Mouse (Mus musculus) cerebellum, postnatal 4 days (tissue): Measurements from ENCODE around the gene Lef1.

Source experiments
- DNase-seq, 2 experiments: peaks; one replicate each; pipeline ENCODE4 v3.0.0; 2022; ENCODE audit warnings: low spot score in 2 of 2, mixed read lengths in 1 of 2

The Lef1 gene

DNA sequence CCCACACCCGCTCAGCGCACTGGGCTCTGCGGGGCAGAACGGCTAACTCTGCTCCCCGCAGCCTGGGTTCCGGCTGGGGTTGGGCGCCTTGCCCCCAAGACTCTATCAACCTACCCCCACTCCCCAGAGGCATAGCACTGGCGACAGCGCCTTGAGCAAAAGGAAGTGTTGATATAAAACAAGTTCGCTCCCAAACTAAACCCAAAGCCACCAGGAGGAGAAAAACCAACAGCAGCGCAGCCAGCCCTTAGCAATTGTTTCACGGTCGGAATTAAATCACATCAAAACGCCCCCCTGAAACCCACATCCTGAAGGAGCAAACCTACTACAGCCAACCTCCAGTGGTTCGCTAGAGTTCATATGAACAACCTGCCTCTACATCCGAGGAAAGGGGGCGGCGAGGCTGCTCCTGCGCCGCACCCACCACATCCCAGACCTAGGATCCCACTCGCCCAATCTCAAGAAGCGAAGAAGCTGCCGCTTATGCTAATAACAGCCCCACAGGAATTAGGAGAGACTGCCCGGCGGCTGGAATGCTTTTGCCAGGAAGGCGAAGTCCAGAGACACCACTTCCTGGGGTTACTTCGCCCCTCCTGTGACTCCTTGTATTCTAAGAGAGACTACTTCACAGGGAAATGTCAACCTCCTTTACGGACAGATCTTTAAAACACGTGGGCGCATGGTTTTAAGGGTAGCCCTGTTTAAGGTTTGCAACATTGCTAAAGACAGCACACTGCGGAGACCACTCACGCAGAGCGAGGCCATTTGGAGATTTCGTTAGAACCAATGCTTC is 2.8 kb upstream of the Lef1 start:
- no peak for DNase-seq

DNA sequence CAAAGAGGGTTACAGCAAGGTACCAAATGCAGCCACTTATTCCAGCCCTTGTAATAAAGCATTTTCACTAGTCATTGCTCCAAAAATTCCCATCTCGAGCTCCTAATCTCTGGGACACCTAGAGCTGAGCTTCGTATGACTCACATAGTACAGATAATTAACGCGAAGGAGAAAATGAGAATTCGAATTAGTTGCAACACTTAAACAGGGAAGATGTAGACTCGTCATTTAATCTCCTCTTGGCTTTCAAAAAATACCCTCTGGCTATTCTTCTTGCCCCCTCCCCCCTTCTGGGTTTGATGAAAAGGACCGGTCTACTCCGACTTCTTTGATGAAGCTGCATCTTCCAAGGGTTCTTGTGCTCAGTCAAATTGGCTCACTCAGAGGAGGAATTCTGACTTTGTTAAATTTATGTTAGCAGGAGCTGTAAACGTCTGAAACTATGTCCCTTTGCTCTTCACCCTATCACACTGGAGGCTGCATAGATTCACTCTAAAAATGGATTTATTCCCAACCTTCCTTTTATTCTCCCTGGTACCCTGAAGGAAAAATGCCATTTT is 2.1 kb upstream of the Lef1 start:
- no peak for DNase-seq

DNA sequence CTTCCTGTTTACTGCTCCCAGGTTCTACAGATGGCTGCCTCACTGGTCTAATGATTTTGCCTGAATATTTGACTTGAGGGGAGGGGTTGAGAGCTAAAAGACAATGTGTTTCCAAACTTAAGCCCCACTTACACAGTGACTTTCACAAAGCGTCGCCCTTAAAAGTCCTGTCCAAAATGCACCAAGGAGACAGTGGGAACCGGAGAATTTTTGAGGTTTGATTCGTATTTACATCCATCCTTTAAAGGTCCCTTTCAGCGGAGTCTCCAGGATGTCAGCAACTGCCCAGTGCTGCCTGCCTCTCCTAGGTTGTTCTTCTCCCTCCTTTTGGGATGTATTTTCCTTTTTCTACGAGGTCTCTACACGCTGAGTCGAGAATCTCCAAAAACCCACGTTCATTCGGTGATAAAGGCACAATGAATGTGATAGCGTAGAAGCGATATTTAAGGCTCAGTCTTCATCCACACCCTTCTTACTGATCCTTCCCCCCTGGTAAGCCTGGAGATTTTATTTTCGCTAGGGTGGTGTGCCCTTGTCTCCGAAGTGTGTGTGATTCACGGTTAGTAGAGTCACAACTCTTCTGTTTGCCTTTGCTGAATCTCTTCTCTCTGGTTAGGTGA is 1.1 kb upstream of the Lef1 start:
- no peak for DNase-seq

DNA sequence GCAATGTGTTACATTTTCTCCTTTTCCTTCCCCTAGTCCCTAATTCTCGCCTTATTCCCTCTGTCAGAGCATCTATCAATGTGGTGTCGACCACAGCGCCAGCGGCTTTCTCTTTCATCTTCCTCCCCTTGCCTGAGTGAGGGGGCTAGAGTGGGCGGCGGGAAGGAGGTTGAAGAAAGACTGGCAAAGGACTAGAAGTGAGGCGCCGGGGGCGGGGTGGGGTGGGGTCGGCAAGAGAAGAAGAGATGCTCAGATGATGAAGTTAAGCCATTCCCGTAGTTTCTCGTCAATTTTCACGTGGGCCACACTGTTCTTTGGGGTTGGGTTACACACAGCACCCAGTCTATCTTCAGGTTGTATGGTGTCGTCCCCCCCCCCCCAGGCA is 593 bp upstream of the Lef1 start:
- DNase-seq: no peak

- peak in 1 of 2 experiments; percentile 31 for DNase-seq
These were observed 1.0 kb downstream of the Lef1 start for GRCm38 (mm10) chr3:131111151-131111850.

- DNase-seq: peak in 1 of 2 experiments; percentile 13
These were observed 1.7 kb downstream of the Lef1 start for GRCm38 (mm10) chr3:131111851-131112572.

DNA sequence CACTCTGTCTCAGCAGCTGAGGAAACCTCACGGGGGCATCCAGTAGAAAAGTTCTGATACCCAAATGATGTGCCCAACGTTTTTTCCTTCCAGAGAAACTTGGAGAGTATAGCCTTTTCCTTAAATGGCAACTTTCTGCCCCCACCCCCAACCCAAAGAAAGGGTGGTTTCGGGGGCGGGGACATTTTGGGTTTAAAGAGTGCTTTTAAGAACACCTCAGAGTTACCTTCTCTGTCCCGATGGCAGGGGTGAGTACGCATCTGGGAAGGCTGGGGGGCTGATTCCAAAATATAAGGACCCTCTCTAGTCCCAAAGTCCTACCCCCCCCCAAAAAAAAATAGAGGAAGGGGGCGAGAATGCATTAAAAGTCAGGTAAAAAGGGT is 2.3 kb downstream of the Lef1 start:
- DNase-seq: no peak

- DNase-seq: no peak
These were observed 2.8 kb downstream of the Lef1 start for GRCm38 (mm10) chr3:131113029-131113428.

DNA sequence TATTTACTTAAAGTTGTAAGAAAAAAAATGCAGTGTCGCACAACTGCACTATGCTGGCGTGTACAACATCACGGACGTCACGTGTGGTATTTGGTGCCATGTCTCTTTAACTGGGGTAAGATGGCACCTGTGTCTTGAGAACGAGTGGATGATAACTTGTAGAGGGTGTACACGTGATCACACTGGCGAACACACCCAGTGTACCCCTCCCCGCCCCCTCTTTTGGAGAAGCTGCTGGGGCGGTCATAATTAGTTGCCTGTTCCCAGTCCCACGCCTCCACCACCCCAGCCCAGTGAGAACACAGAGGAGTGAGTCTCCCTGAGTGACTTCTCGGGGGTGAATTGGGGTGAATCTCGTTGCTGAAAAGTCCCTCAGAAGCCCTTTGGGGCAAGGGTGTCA is 5.8 kb downstream of the Lef1 start:
- DNase-seq: no peak

GRCm38 (mm10) chr3:131117352-131117751 is 7.1 kb downstream of the Lef1 start:
- DNase-seq: no peak

GRCm38 (mm10) chr3:131117883-131118282 is 7.6 kb downstream of the Lef1 start:
- DNase-seq: no peak

- no peak for DNase-seq
These were observed 9.2 kb downstream of the Lef1 start for GRCm38 (mm10) chr3:131119435-131119834.

DNA sequence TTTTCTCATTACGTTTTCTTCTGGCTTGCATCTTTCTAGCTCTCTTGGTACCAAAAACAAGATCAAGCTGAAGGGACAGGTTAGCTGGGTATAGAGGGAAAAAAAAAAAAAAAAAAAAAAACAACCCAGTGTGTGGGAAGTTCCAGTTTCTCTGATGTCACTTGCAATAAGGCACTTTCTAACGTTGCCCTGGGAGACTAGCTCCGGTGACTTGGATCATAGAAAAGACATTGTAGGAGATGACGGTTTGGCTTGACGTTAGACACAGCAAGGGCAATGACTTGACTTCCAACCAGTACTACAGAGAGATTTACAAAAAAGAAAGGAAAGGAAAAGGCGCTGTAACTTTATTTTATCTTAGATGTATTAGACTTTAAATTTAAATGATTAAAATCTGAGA is 13.2 kb downstream of the Lef1 start:
- DNase-seq: no peak

DNA sequence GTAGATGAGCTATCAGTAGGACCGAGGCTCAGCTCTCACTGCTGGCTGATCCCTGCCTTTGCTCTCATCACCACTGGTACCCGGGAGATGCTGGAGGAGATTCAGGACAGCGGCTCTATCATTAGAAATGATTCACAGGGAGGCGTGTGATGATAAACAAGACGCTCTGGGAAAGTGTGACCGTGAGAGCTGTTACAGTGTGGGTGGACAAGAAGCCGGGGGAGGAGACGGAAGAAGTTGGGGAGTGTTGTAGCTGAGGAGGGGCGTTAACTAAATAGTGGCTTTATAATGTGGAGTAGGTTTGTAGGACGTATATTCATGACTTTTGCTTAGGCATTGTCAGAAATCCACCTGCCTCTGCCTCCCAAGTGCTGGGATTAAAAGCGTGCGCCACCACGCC is 15.6 kb downstream of the Lef1 start:
- DNase-seq: no peak

DNA sequence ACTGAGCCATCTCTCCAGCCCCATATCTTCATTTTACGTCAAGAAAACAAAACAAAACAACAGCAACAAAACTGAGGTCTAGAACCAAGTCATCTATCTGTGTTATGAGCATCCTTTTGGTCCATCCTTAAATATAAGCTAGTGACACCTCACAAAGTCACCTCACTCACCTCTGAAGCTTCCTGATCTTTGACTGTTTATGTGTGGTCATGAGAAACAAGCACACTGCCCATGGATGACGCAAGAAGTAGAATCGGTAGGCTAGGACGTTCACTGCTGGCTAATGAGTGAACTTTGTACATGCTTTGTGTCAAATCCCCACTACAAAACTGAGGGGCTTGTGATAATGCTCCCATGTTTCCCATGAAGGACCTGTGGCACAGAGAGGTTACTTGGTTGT is 16.2 kb downstream of the Lef1 start:
- no peak for DNase-seq

DNA sequence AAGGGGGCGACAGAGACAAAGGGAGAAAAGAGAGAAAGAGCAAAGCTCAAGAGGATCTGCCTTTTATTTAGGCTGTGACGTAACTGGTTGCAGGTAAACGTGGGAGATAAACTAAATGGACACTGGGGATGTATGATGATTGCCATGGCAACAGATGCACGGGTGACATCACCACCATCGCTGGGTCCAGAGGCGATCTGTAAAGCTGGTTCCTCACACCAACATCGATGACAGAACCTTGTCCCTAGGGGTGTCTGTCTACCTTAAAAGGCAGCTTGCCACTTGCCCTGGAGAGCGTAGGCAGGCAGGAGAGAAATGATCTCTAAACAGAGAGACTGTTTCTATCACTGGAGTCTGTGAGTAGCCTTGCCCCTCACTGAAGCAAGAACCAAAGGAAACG is 23.7 kb downstream of the Lef1 start:
- DNase-seq: no peak

DNA sequence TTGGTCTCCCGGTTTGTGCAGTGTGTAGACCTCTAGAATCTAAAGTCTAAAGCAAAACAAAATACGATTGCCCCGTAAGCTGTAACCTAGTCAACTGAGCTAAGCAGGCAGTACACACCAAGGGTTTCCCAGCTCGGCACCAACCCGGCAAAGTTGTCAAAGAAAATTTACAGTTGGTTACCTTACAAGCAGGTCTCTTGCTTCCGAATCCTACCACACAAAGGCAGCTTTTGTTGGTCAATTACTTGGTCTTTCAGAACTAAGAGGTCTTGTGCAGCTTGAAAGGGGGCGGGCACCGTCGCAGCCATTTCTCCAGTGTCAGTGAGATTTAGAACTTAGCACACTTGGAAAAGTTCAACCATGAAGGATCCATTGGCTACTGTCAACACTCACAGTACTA is 25.2 kb downstream of the Lef1 start:
- DNase-seq: no peak

DNA sequence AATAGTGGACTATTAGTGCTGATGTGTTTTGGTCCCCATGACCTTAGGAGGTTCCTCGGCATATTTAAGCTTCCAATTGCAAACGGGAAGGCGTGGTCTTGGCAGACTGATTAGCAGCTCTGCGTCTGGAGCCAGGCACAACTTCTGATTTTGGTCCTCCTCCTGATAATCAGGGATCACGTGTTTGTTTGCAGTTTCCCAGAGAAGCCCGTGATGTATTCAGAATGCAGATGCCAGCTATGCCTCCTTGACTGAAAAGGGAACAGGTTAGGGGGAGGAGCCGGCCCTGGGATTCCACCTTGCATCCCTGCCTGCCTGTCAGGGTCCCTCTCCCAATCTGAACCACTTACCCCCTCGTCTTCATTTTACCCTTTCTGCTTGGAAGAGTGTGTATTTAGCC is 26.2 kb downstream of the Lef1 start:
- DNase-seq: no peak

GRCm38 (mm10) chr3:131137119-131137781 is 27.0 kb downstream of the Lef1 start:
- DNase-seq: no peak

GRCm38 (mm10) chr3:131138224-131138623 is 28.0 kb downstream of the Lef1 start:
- DNase-seq: no peak

DNA sequence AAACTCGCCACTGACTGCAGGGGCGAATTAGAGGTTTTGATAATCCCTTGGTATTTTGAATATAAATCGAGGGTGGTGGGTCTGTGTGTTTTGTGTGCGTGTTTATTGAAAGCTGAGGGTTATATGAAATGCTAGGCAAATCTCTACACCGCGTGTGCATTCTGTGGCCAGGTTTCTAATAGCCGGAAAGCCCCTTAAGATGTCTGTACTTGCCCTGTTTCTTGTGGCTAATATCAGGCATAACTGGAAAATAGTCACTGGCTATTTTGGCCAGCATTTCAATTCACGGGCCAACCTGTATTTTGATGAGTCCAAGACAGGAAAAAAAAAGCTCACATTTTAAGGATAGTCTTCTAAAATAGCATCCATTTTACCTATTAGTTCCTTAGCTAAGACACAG is 28.5 kb downstream of the Lef1 start:
- DNase-seq: no peak
